Mouse (Mus musculus) liver, embryonic 11.5 days (tissue): ENCODE results near the gene Frmd6. TPM values are rescaled to one million over a fixed set of nuclear protein-coding genes. Genes with fewer than 3 reads are reported as not detected.

Experiments used
- ATAC-seq: fragments of 200-750 bp; cut with Nextera tagmentation; replicated peaks from 2 replicates; pipeline ENCODE4 v1.8.0; 2017; ENCODE audit warnings: moderate number of reproducible peaks, mild to moderate bottlenecking, moderate TSS enrichment, moderate library complexity; ENCODE audit not compliant: low FRiP score
- DNase-seq: peaks from one replicate; pipeline ENCODE4 v3.0.0-alpha.2; 2017; ENCODE audit warnings: low spot score
- H3K27ac ChIP-seq: fragments of 300-500 bp; sonication (generic); 2 replicates; pipeline ENCODE4 v1.5.1; 2014; ENCODE audit warnings: mild to moderate bottlenecking, low read depth, low read length, control low read depth
- H3K27me3 ChIP-seq: fragments of 300-500 bp; sonication (generic); replicated peaks from 2 replicates; pipeline ENCODE4 v1.6.1; 2014; ENCODE audit warnings: low read length, mixed read lengths; ENCODE audit not compliant: control insufficient read depth, insufficient read depth
- H3K36me3 ChIP-seq: fragments of 300-500 bp; sonication (generic); 2 replicates; pipeline ENCODE4 v1.6.1; 2014; ENCODE audit warnings: mild to moderate bottlenecking, low read length, moderate library complexity, mixed read lengths; ENCODE audit not compliant: control insufficient read depth, insufficient read depth
- H3K4me1 ChIP-seq: fragments of 300-500 bp; sonication (generic); replicated peaks from 2 replicates; pipeline ENCODE4 v1.6.1; 2014; ENCODE audit warnings: low read length, mixed read lengths; ENCODE audit not compliant: control insufficient read depth, insufficient read depth
- H3K4me2 ChIP-seq: fragments of 300-500 bp; sonication (generic); 2 replicates; pipeline ENCODE4 v1.6.1; 2014; ENCODE audit warnings: mild to moderate bottlenecking, control low read depth, moderate library complexity
- H3K4me3 ChIP-seq: fragments of 300-500 bp; sonication (generic); 2 replicates; pipeline ENCODE4 v1.5.1; 2014; ENCODE audit warnings: low read depth, low read length, control low read depth
- H3K9ac ChIP-seq: fragments of 300-500 bp; sonication (generic); 2 replicates; pipeline ENCODE4 v1.6.1; 2014; ENCODE audit warnings: low read depth, low read length, control low read depth
- H3K9me3 ChIP-seq: fragments of 300-500 bp; sonication (generic); 2 replicates; pipeline ENCODE4 v1.6.1; 2016; ENCODE audit warnings: low read length, inconsistent platforms, mixed read lengths; ENCODE audit not compliant: control insufficient read depth
- WGBS: fragments of 180-500 bp; shearing (Covaris S2); extraction: QIAGEN DNeasy Blood & Tissue Kit; methylation state at CpG from one replicate; pipeline ENCODE4 v1.1.7; 2014; 5-methylcytosine and 5-hydroxymethylcytosine counted together
- polyA plus RNA-seq: library from polyadenylated mRNA; unstranded; fragments of >200 nt; fragmentation: Nextera tagmentation; extraction: Ambion mirVana; gene quantifications from 2 replicates; pipeline ENCODE4 v1.2.1, GENCODE M21; 2014

The Frmd6 gene
- polyA plus RNA-seq, 1 experiment from 2014 or later, result 9.7 TPM

GRCm38 (mm10) chr12:70783475-70784239 lies 41.7 kb upstream of the Frmd6 start:
- 24% methylated on average over 22 of the region's 22 CpGs for WGBS
- Histone ChIP-seq H3K36me3 (no peaks in the 10 kb centered on the region), H3K4me2 (peak overlapping the region; percentile 23), H3K9me3 (no peaks in the 10 kb centered on the region), H3K27me3 (no peaks in the 10 kb centered on the region), H3K27ac (no peak overlapping the region), H3K9ac (no peak overlapping the region), H3K4me1 (no peaks in the 10 kb centered on the region), H3K4me3 (no peak overlapping the region)
- no peak for ATAC-seq
- DNase-seq, result no peak

- no peaks in the 10 kb centered on the region for H3K9me3 ChIP-seq
- DNase-seq, result no peak
- H3K9ac ChIP-seq, result no peak overlapping the region
- H3K36me3 ChIP-seq, result no peaks in the 10 kb centered on the region
- H3K27me3 ChIP-seq, result no peaks in the 10 kb centered on the region
- ATAC-seq, result no peak
- H3K4me2 ChIP-seq, result no peak overlapping the region
- H3K27ac ChIP-seq, result no peak overlapping the region
- no peaks in the 10 kb centered on the region for H3K4me1 ChIP-seq
- WGBS, result 43% methylated on average over 6 of the region's 6 CpGs
- H3K4me3 ChIP-seq, result no peak overlapping the region
These were observed 41.0 kb upstream of the Frmd6 start for GRCm38 (mm10) chr12:70784240-70784705.

- Histone ChIP-seq H3K9ac (no peak overlapping the region), H3K4me1 (no peaks in the 10 kb centered on the region), H3K4me3 (no peak overlapping the region), H3K4me2 (no peak overlapping the region), H3K36me3 (no peaks in the 10 kb centered on the region), H3K9me3 (no peaks in the 10 kb centered on the region), H3K27me3 (no peaks in the 10 kb centered on the region), H3K27ac (no peak overlapping the region)
- 86% methylated on average over 6 of the region's 6 CpGs for WGBS
- DNase-seq (no peak), ATAC-seq (no peak)
These were observed 36.0 kb upstream of the Frmd6 start for GRCm38 (mm10) chr12:70789341-70789740.

GRCm38 (mm10) chr12:70793291-70793690 lies 32.0 kb upstream of the Frmd6 start:
- ATAC-seq (no peak), DNase-seq (no peak)
- Histone ChIP-seq H3K27ac (no peak overlapping the region), H3K9me3 (no peaks in the 10 kb centered on the region), H3K36me3 (no peaks in the 10 kb centered on the region), H3K4me2 (no peak overlapping the region), H3K4me1 (no peaks in the 10 kb centered on the region), H3K27me3 (no peaks in the 10 kb centered on the region), H3K4me3 (no peak overlapping the region), H3K9ac (no peak overlapping the region)
- 83% methylated on average over 6 of the region's 6 CpGs for WGBS

GRCm38 (mm10) chr12:70794543-70795388 lies 30.5 kb upstream of the Frmd6 start:
- no peaks in the 10 kb centered on the region for H3K36me3 ChIP-seq
- no peak overlapping the region for H3K9ac ChIP-seq
- H3K9me3 ChIP-seq, result no peaks in the 10 kb centered on the region
- H3K27ac ChIP-seq, result no peak overlapping the region
- ATAC-seq (no peak), DNase-seq (no peak)
- no peak overlapping the region for H3K4me2 ChIP-seq
- H3K27me3 ChIP-seq, result no peaks in the 10 kb centered on the region
- no peak overlapping the region for H3K4me3 ChIP-seq
- WGBS, result 73% methylated on average over 16 of the region's 16 CpGs
- peaks cover 5% of the 10 kb centered on the region; the same call in 1 of the 2 replicates for H3K4me1 ChIP-seq

- H3K4me2 ChIP-seq, result no peak overlapping the region
- H3K4me1 ChIP-seq, result peaks cover 5% of the 10 kb centered on the region; the same call in 1 of the 2 replicates
- H3K4me3 ChIP-seq, result no peak overlapping the region
- no peak overlapping the region for H3K27ac ChIP-seq
- DNase-seq (no peak), ATAC-seq (no peak)
- no peaks in the 10 kb centered on the region for H3K36me3 ChIP-seq
- no peak overlapping the region for H3K9ac ChIP-seq
- no peaks in the 10 kb centered on the region for H3K9me3 ChIP-seq
- 79% methylated on average over 3 of the region's 3 CpGs for whole genome bisulfite sequencing
- H3K27me3 ChIP-seq, result no peaks in the 10 kb centered on the region
These were observed 30.0 kb upstream of the Frmd6 start for GRCm38 (mm10) chr12:70795389-70795711.

GRCm38 (mm10) chr12:70798496-70798895 lies 26.8 kb upstream of the Frmd6 start:
- DNase-seq (no peak), ATAC-seq (no peak)
- 78% methylated on average over 8 of the region's 8 CpGs for WGBS
- Histone ChIP-seq H3K4me1 (peaks cover 5% of the 10 kb centered on the region; the same call in 1 of the 2 replicates), H3K4me2 (no peak overlapping the region), H3K4me3 (no peak overlapping the region), H3K9me3 (no peaks in the 10 kb centered on the region), H3K9ac (no peak overlapping the region), H3K27me3 (no peaks in the 10 kb centered on the region), H3K27ac (no peak overlapping the region), H3K36me3 (no peaks in the 10 kb centered on the region)

GRCm38 (mm10) chr12:70799231-70800002 lies 25.9 kb upstream of the Frmd6 start:
- no peak for DNase-seq
- H3K4me3 ChIP-seq, result no peak overlapping the region
- H3K4me1 ChIP-seq, result peaks cover 5% of the 10 kb centered on the region; the same call in 1 of the 2 replicates
- ATAC-seq, result no peak
- H3K9me3 ChIP-seq, result no peaks in the 10 kb centered on the region
- H3K27ac ChIP-seq, result no peak overlapping the region
- H3K27me3 ChIP-seq, result no peaks in the 10 kb centered on the region
- H3K4me2 ChIP-seq, result no peak overlapping the region
- whole genome bisulfite sequencing, result 53% methylated on average over 19 of the region's 19 CpGs
- H3K9ac ChIP-seq, result no peak overlapping the region
- no peaks in the 10 kb centered on the region for H3K36me3 ChIP-seq
